Mouse (Mus musculus): ENCODE data around the gene P2ry2. TPM values are rescaled to one million over a fixed set of nuclear protein-coding genes. Genes with fewer than 3 reads are reported as not detected.

The P2ry2 gene
- 0.71 TPM for polyA plus RNA-seq (2015; fragmentation: Illumina TruSeq; extraction: RNeasy Lipid Tissue Mini Kit (QIAGEN cat#74804); ENCODE audit: low read depth, low replicate concordance)

GRCm38 (mm10) chr7:101012541-101012940 is at the start of gene P2ry2:
Gene P2ry2, minus strand, starts transcription at chr7:101012866.

GRCm38 (mm10) chr7:100974135-100974903 is 38.3 kb downstream of the P2ry2 start, which contains the start of gene P2ry6:
Gene P2ry6, minus strand, starts transcription at chr7:100974649.

Other genes starting within 250 kb of the P2ry2 start
- 23.3 TPM for gene Relt, start 149.4 kb downstream of the P2ry2 start, polyA plus RNA-seq (2015; fragmentation: Illumina TruSeq; extraction: RNeasy Lipid Tissue Mini Kit (QIAGEN cat#74804); ENCODE audit: low read depth, low replicate concordance)
- gene Arhgef17, start 80.8 kb downstream of the P2ry2 start, polyA plus RNA-seq (2015; fragmentation: Illumina TruSeq; extraction: RNeasy Lipid Tissue Mini Kit (QIAGEN cat#74804); ENCODE audit: low read depth, low replicate concordance): 89.1 TPM
- gene P2ry6, start 38.2 kb downstream of the P2ry2 start, polyA plus RNA-seq (2015; fragmentation: Illumina TruSeq; extraction: RNeasy Lipid Tissue Mini Kit (QIAGEN cat#74804); ENCODE audit: low read depth, low replicate concordance): 2.3 TPM
- gene Fchsd2, start 80.0 kb upstream of the P2ry2 start, polyA plus RNA-seq (2015; fragmentation: Illumina TruSeq; extraction: RNeasy Lipid Tissue Mini Kit (QIAGEN cat#74804); ENCODE audit: low read depth, low replicate concordance): 26.3 TPM